Mouse (Mus musculus) forebrain, postnatal 0 days (tissue): ENCODE results near the gene Psmb10. TPM values are rescaled to one million over a fixed set of nuclear protein-coding genes. Genes with fewer than 3 reads are reported as not detected.

Experiments used
- ATAC-seq: fragments of 200-750 bp; cut with Nextera tagmentation; 2 replicates; pipeline ENCODE4 v1.8.0; 2017; ENCODE audit warnings: mild to moderate bottlenecking, moderate library complexity
- DNase-seq: peaks from one replicate; pipeline ENCODE4 v3.0.0-alpha.2; 2015
- H3K27ac ChIP-seq: fragments of 300-500 bp; sonication (generic); 2 replicates; pipeline ENCODE4 v1.5.1; 2014; ENCODE audit warnings: low read depth, mild to moderate bottlenecking, antibody characterized with exemption, low read length, moderate library complexity, mixed read lengths
- H3K27me3 ChIP-seq: fragments of 300-500 bp; sonication (generic); 2 replicates; pipeline ENCODE4 v1.6.1; 2014; ENCODE audit warnings: mild to moderate bottlenecking, low read length, mixed read lengths; ENCODE audit not compliant: insufficient read depth
- H3K36me3 ChIP-seq: fragments of 300-500 bp; sonication (generic); 2 replicates; pipeline ENCODE4 v1.6.1; 2014; ENCODE audit warnings: mild to moderate bottlenecking, moderate library complexity; ENCODE audit not compliant: insufficient read depth
- H3K4me1 ChIP-seq: fragments of 300-500 bp; sonication (generic); 2 replicates; pipeline ENCODE4 v1.6.1; 2014; ENCODE audit warnings: antibody characterized with exemption; ENCODE audit not compliant: insufficient read depth
- H3K4me2 ChIP-seq: fragments of 300-500 bp; sonication (generic); 2 replicates; pipeline ENCODE4 v1.6.1; 2014; ENCODE audit warnings: low read depth, mild to moderate bottlenecking, moderate library complexity
- H3K4me3 ChIP-seq: fragments of 300-500 bp; sonication (generic); 2 replicates; pipeline ENCODE4 v1.5.1; 2014; ENCODE audit warnings: low read depth, low read length, mixed read lengths
- H3K9ac ChIP-seq: fragments of 300-500 bp; sonication (generic); 2 replicates; pipeline ENCODE4 v1.6.1; 2014; ENCODE audit warnings: mild to moderate bottlenecking
- H3K9me3 ChIP-seq: fragments of 300-500 bp; sonication (generic); 2 replicates; pipeline ENCODE4 v1.6.1; 2016; ENCODE audit warnings: low read length
- CTCF ChIP-seq: sonication (generic); IDR thresholded peaks from 2 replicates; pipeline ENCODE4 v1.5.1; 2016; ENCODE audit warnings: antibody characterized with exemption, control low read depth, low read depth
- WGBS: fragments of 180-500 bp; shearing (Covaris S2); extraction: QIAGEN DNeasy Blood & Tissue Kit; methylation state at CpG from one replicate; pipeline ENCODE4 v1.1.7; 2014; 5-methylcytosine and 5-hydroxymethylcytosine counted together
- microRNA-seq, 2 experiments: library from miRNA; unstranded; fragments of <30 nt; microRNA quantifications; one replicate each; pipeline ENCODE4; 2016
- polyA plus RNA-seq: library from polyadenylated mRNA; unstranded; fragments of >200 nt; fragmentation: Nextera tagmentation; extraction: Ambion mirVana; gene quantifications from 2 replicates; pipeline ENCODE4 v1.2.1, GENCODE M21; 2015
- total RNA-seq: library from RNA; depleted of rRNA; stranded (reverse); fragments of >200 nt; gene quantifications from 2 replicates; pipeline ENCODE4 v1.2.3, GENCODE M21; 2014; rRNA removed

Psmb10 gene
- total and polyA plus RNA-seq, 2 experiments from 2014 or later: 46.5 to 86.2 TPM

DNA sequence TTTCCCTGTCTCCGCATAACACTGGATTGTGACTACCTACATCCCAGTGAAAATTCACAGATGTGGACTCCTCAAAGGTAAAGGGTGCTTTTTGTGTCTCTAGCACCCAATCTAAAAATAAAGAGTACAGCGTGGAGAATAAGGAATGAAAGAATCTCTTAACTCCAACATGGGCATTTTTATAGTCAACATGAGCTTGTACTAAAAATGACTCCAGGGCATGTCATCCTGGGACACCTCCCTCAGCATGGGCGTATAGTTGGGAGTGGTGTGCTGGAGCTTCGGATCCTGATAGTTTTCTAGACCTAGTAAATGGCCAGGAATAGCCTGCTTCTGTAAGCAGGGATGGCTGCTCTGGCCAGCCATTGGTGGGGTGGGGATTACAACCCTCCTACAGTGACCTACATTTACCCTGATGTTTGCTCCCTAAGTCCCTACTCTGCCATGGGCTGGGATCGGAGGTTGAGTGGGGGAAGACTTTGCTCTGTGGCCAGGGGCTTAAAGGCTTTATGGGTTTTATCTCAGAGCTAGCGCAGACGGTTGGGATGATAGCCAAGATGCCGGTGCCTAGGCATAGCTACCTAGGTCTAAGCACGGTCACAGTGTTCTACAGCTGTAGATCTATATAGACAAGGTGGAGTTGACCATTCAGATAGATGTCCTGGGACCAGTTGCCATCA, 40.3 kb downstream of the Psmb10 start:
- peaks cover 9% of the 10 kb centered on the region for H3K36me3 ChIP-seq
- 81% methylated on average over 9 of the region's 9 CpGs for WGBS
- no peak for TF ChIP-seq CTCF

DNA sequence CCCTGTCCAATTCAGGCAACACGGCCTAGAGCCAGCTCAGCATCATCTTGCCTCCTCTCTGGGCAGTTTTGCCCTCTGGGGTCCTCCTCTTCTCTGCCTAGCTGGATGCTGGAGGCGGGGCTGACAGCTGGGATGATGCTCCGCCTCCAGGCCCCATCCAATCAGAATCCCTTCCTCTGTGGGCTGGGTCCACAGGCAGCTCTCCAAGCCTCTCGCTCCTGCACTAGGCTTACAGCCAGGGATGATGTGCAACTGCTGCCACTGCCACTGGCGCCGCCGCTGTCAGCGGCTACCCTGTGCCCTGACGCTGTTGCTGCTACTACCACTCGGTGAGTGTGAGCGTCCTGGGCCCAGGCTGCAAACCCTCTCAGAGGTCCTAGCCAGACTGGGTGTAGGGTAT, 44.9 kb downstream of the Psmb10 start, which contains the start of gene Nrn1l:
TSS of gene Nrn1l (plus strand) at position 229 of the 400 bp plus-strand sequence.
- H3K4me2 ChIP-seq: no peak within 1 kb of the TSS
- peaks cover 54% of the 10 kb centered on the region for H3K36me3 ChIP-seq
- H3K27me3 ChIP-seq: no peaks in the 10 kb centered on the region
- H3K4me3 ChIP-seq: no peak within 1 kb of the TSS
- no peak within 1 kb of the TSS for H3K27ac ChIP-seq
- TF ChIP-seq CTCF: no peak
- no peaks in the 10 kb centered on the region for H3K4me1 ChIP-seq
- H3K9ac ChIP-seq: no peak within 1 kb of the TSS
- WGBS: 4% methylated on average over 11 of the region's 11 CpGs
- ATAC-seq (peak; percentile 87), DNase-seq (peak; percentile 78)
- no peaks in the 10 kb centered on the region for H3K9me3 ChIP-seq

More for the DNA sequence above, 40.3 kb downstream of the Psmb10 start:
- no peak overlapping the region for H3K4me2 ChIP-seq
- no peaks in the 10 kb centered on the region for H3K27me3 ChIP-seq
- no peaks in the 10 kb centered on the region for H3K4me1 ChIP-seq
- no peaks in the 10 kb centered on the region for H3K9me3 ChIP-seq
- no peak overlapping the region for H3K4me3 ChIP-seq
- ATAC-seq: no peak
- no peak overlapping the region for H3K9ac ChIP-seq
- no peak overlapping the region for H3K27ac ChIP-seq
- DNase-seq: no peak

DNA sequence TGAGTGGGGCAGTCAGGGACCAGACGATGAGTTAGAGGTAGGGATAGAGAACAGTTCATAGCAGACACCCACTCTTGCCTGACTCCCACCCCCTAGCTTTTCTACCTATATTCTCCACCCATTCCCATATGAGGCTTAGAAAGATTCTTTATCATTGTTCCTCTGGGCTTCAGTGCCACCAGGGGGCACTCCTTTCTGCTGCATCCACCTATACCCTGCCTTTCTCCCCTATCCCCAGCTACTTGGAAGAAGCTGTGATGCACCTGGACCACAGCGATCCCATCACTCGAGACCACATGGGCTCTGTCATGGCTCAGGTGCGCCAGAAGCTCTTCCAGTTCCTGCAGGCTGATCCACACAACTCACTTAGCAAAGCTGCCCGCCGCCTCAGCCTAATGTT, 45.8 kb downstream of the Psmb10 start:
- WGBS: 88% methylated on average over 6 of the region's 6 CpGs
- Histone ChIP-seq H3K9ac (no peak overlapping the region), H3K27me3 (no peaks in the 10 kb centered on the region), H3K9me3 (no peaks in the 10 kb centered on the region), H3K4me2 (no peak overlapping the region), H3K27ac (no peak overlapping the region), H3K4me1 (no peaks in the 10 kb centered on the region), H3K4me3 (no peak overlapping the region), H3K36me3 (peaks cover 63% of the 10 kb centered on the region)
- peak; percentile 62 for TF ChIP-seq CTCF
- DNase-seq (peak; percentile 28), ATAC-seq (peak; percentile 40; the same call in 1 of the 2 replicates)

DNA sequence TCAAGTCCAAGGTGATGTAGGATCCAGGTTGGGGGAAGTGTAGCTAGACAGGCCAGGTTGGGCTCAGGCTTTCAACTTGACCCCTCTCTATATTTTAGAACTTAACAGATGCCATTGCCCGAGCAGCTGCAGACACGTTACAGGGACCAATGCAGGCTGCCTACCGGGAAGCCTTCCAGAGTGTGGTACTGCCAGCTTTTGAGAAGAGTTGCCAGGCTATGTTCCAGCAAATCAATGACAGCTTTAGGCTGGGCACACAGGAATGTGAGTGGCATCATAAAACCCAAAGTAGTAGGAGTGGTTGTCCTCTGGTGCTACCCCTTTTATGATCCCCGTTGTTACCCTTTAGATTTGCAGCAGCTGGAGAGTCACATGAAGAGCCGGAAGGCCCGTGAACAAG, 47.4 kb downstream of the Psmb10 start:
- Histone ChIP-seq H3K4me3 (no peak overlapping the region), H3K27ac (no peak overlapping the region), H3K36me3 (peaks cover 79% of the 10 kb centered on the region), H3K4me2 (no peak overlapping the region), H3K9me3 (no peaks in the 10 kb centered on the region), H3K9ac (no peak overlapping the region), H3K27me3 (no peaks in the 10 kb centered on the region), H3K4me1 (no peaks in the 10 kb centered on the region)
- WGBS: 79% methylated on average over 6 of the region's 6 CpGs
- no peak for TF ChIP-seq CTCF
- DNase-seq (peak; percentile 23), ATAC-seq (0 out of 2 replicates have a peak, but pooled peaks have one; percentile 9)

- Histone ChIP-seq H3K36me3 (peaks cover 85% of the 10 kb centered on the region), H3K4me2 (no peak overlapping the region), H3K27ac (no peak overlapping the region), H3K4me1 (no peaks in the 10 kb centered on the region), H3K4me3 (no peak overlapping the region), H3K9ac (no peak overlapping the region), H3K9me3 (no peaks in the 10 kb centered on the region), H3K27me3 (no peaks in the 10 kb centered on the region)
- DNase-seq: no peak
- no peak for TF ChIP-seq CTCF
- ATAC-seq: no peak
- 78% methylated on average over 12 of the region's 12 CpGs for WGBS
These were observed 48.3 kb downstream of the Psmb10 start for GRCm38 (mm10) chr8:105889756-105890465.

Small RNA genes lying within 50 kb of the gene (microRNA-seq; reads per million reads assigned to microRNA genes)
- gene Mir7074: 0 reads per million in 2 experiments

Other genes starting within 250 kb of the Psmb10 start
- 24.1 and 35.0 TPM in 2 replicates for gene Acd, start 237.3 kb downstream of the Psmb10 start, total RNA-seq
- gene Acd, start 237.3 kb downstream of the Psmb10 start, polyA plus RNA-seq: 90.0 and 95.7 TPM in 2 replicates
- gene Pard6a, start 237.3 kb downstream of the Psmb10 start, total RNA-seq: 59.3 and 71.1 TPM in 2 replicates
- 63.8 and 72.5 TPM in 2 replicates for gene Pard6a, start 237.3 kb downstream of the Psmb10 start, polyA plus RNA-seq
- 0.23 TPM in 1 of 2 replicates, not detected in the other for gene 4933405L10Rik, start 230.8 kb downstream of the Psmb10 start, total RNA-seq
- gene 4933405L10Rik, start 230.8 kb downstream of the Psmb10 start, polyA plus RNA-seq: 0.21 and 0.31 TPM in 2 replicates
- 10.3 and 10.9 TPM in 2 replicates for gene Enkd1, start 230.2 kb downstream of the Psmb10 start, total RNA-seq
- 15.2 and 16.8 TPM in 2 replicates for gene Enkd1, start 230.2 kb downstream of the Psmb10 start, polyA plus RNA-seq
- gene Gfod2, start 179.8 kb downstream of the Psmb10 start, total RNA-seq: 42.6 and 51.2 TPM in 2 replicates
- gene Gfod2, start 179.8 kb downstream of the Psmb10 start, polyA plus RNA-seq: 58.4 and 71.2 TPM in 2 replicates
- 9.8 and 13.6 TPM in 2 replicates for gene Ranbp10, start 111.1 kb downstream of the Psmb10 start, total RNA-seq
- 3.5 and 4.5 TPM in 2 replicates for gene Ranbp10, start 111.1 kb downstream of the Psmb10 start, polyA plus RNA-seq
- gene Tsnaxip1, start 110.7 kb downstream of the Psmb10 start, total RNA-seq: 0.67 and 1.2 TPM in 2 replicates
- gene Tsnaxip1, start 110.7 kb downstream of the Psmb10 start, polyA plus RNA-seq: 0.92 and 1.1 TPM in 2 replicates
- gene Cenpt, start 85.2 kb downstream of the Psmb10 start, total RNA-seq: 42.4 and 44.7 TPM in 2 replicates
- 39.0 and 42.8 TPM in 2 replicates for gene Cenpt, start 85.2 kb downstream of the Psmb10 start, polyA plus RNA-seq
- 60.4 and 81.9 TPM in 2 replicates for gene Thap11, start 83.3 kb downstream of the Psmb10 start, total RNA-seq
- 48.6 and 57.2 TPM in 2 replicates for gene Thap11, start 83.3 kb downstream of the Psmb10 start, polyA plus RNA-seq
- gene Nutf2, start 77.9 kb downstream of the Psmb10 start, total RNA-seq: 70.4 and 89.5 TPM in 2 replicates
- gene Nutf2, start 77.9 kb downstream of the Psmb10 start, polyA plus RNA-seq: 142 and 146 TPM in 2 replicates
- 85.3 and 96.7 TPM in 2 replicates for gene Edc4, start 57.6 kb downstream of the Psmb10 start, total RNA-seq
- gene Edc4, start 57.6 kb downstream of the Psmb10 start, polyA plus RNA-seq: 36.1 and 41.7 TPM in 2 replicates
- gene Nrn1l, start 44.9 kb downstream of the Psmb10 start, total RNA-seq: 0.92 TPM in 1 of 2 replicates, not detected in the other
- gene Nrn1l, start 44.9 kb downstream of the Psmb10 start, polyA plus RNA-seq: 0.36 and 1.2 TPM in 2 replicates
- gene Pskh1, start 38.0 kb downstream of the Psmb10 start, total RNA-seq: 16.6 and 24.5 TPM in 2 replicates
- gene Pskh1, start 38.0 kb downstream of the Psmb10 start, polyA plus RNA-seq: 8.0 and 10.4 TPM in 2 replicates
- 1.0 and 3.3 TPM in 2 replicates for gene Ctrl, start 4.6 kb downstream of the Psmb10 start, total RNA-seq
- 1.1 and 1.9 TPM in 2 replicates for gene Ctrl, start 4.6 kb downstream of the Psmb10 start, polyA plus RNA-seq
- 6.0 and 7.9 TPM in 2 replicates for gene Lcat, start 4.9 kb upstream of the Psmb10 start, total RNA-seq
- gene Lcat, start 4.9 kb upstream of the Psmb10 start, polyA plus RNA-seq: 3.8 and 5.9 TPM in 2 replicates
- gene Slc12a4, start 27.7 kb upstream of the Psmb10 start, total RNA-seq: 9.7 and 12.4 TPM in 2 replicates
- gene Slc12a4, start 27.7 kb upstream of the Psmb10 start, polyA plus RNA-seq: 9.8 and 12.1 TPM in 2 replicates
- gene Dpep3, start 41.0 kb upstream of the Psmb10 start, total RNA-seq: not detected in 2 replicates
- not detected in 2 replicates for gene Dpep3, start 41.0 kb upstream of the Psmb10 start, polyA plus RNA-seq
- 14.3 and 17.8 TPM in 2 replicates for gene Dus2, start 52.9 kb upstream of the Psmb10 start, total RNA-seq
- 15.2 and 21.7 TPM in 2 replicates for gene Dus2, start 52.9 kb upstream of the Psmb10 start, polyA plus RNA-seq
- not detected in 2 replicates for gene Dpep2nb, start 67.5 kb upstream of the Psmb10 start, total RNA-seq
- gene Dpep2nb, start 67.5 kb upstream of the Psmb10 start, polyA plus RNA-seq: not detected in 2 replicates
- gene Ddx28, start 73.4 kb upstream of the Psmb10 start, total RNA-seq: 31.5 and 33.8 TPM in 2 replicates
- 23.7 and 25.3 TPM in 2 replicates for gene Ddx28, start 73.4 kb upstream of the Psmb10 start, polyA plus RNA-seq
- gene Nfatc3, start 120.4 kb upstream of the Psmb10 start, total RNA-seq: 11.4 and 16.0 TPM in 2 replicates
- 0.93 and 1.9 TPM in 2 replicates for gene Nfatc3, start 120.4 kb upstream of the Psmb10 start, polyA plus RNA-seq
- gene Esrp2, start 198.5 kb upstream of the Psmb10 start, total RNA-seq: 0.14 TPM in 1 of 2 replicates, not detected in the other
- not detected in 2 replicates for gene Esrp2, start 198.5 kb upstream of the Psmb10 start, polyA plus RNA-seq
- gene Pla2g15, start 212.0 kb upstream of the Psmb10 start, total RNA-seq: 16.0 and 17.8 TPM in 2 replicates
- gene Pla2g15, start 212.0 kb upstream of the Psmb10 start, polyA plus RNA-seq: 11.7 and 15.6 TPM in 2 replicates
- gene Slc7a6, start 230.4 kb upstream of the Psmb10 start, total RNA-seq: 29.9 and 43.6 TPM in 2 replicates
- gene Slc7a6, start 230.4 kb upstream of the Psmb10 start, polyA plus RNA-seq: 48.9 and 50.8 TPM in 2 replicates